Mouse (Mus musculus) limb, embryonic 10.5 days (tissue): Measurements from ENCODE around the gene Tent5b. TPM values are rescaled to one million over a fixed set of nuclear protein-coding genes. Genes with fewer than 3 reads are reported as not detected.

Experiments used
- DNase-seq: peaks from one replicate; pipeline ENCODE4 v3.0.0-alpha.2; 2017; ENCODE audit warnings: low spot score
- H3K27ac ChIP-seq: fragments of 300-500 bp; sonication (generic); 2 replicates; pipeline ENCODE4 v1.5.1; 2016; ENCODE audit warnings: mild to moderate bottlenecking
- H3K27me3 ChIP-seq: fragments of 300-500 bp; sonication (generic); 2 replicates; pipeline ENCODE4 v1.6.1; 2016; ENCODE audit warnings: low read depth, mild to moderate bottlenecking; ENCODE audit not compliant: poor library complexity, severe bottlenecking
- H3K36me3 ChIP-seq: fragments of 300-500 bp; sonication (generic); 2 replicates; pipeline ENCODE4 v1.6.1; 2016; ENCODE audit warnings: mild to moderate bottlenecking, moderate library complexity
- H3K4me1 ChIP-seq: fragments of 300-500 bp; sonication (generic); 2 replicates; pipeline ENCODE4 v1.6.1; 2016
- H3K4me3 ChIP-seq: fragments of 300-500 bp; sonication (generic); 2 replicates; pipeline ENCODE4 v1.5.1; 2016; ENCODE audit warnings: mild to moderate bottlenecking, moderate library complexity
- H3K9me3 ChIP-seq: fragments of 300-500 bp; sonication (generic); replicated peaks from 2 replicates; pipeline ENCODE4 v1.6.1; 2016; ENCODE audit warnings: mild to moderate bottlenecking
- WGBS: fragments of 180-500 bp; shearing (Covaris S2); methylation state at CpG from one replicate; pipeline ENCODE4 v1.1.7; 2016; 5-methylcytosine and 5-hydroxymethylcytosine counted together
- polyA plus RNA-seq: library from polyadenylated mRNA; unstranded; fragments of >200 nt; fragmentation: Nextera tagmentation; extraction: Ambion mirVana; gene quantifications from 2 replicates; pipeline ENCODE4 v1.2.1, GENCODE M21; 2016

Gene Tent5b
- polyA plus RNA-seq: 0.68 and 1.1 TPM in 2 replicates

GRCm38 (mm10) chr4:133479458-133480184 lies at the start of gene Tent5b:
Gene Tent5b (plus strand): TSS chr4:133480132.
- WGBS: 3% methylated on average over 29 of the region's 29 CpGs
- Histone ChIP-seq H3K4me3 (peak within 1 kb of the TSS; percentile 54), H3K9me3 (no peaks in the 10 kb centered on the region), H3K4me1 (peaks cover 30% of the 10 kb centered on the region), H3K27ac (peak within 1 kb of the TSS; percentile 54), H3K36me3 (no peaks in the 10 kb centered on the region), H3K27me3 (peaks cover 80% of the 10 kb centered on the region)
- peak; percentile 99 for DNase-seq

GRCm38 (mm10) chr4:133431508-133431907 lies 48.4 kb upstream of the Tent5b start:
- Histone ChIP-seq H3K27ac (no peak overlapping the region), H3K4me3 (no peak overlapping the region), H3K4me1 (peaks cover 21% of the 10 kb centered on the region), H3K27me3 (no peaks in the 10 kb centered on the region), H3K36me3 (no peaks in the 10 kb centered on the region), H3K9me3 (no peaks in the 10 kb centered on the region)
- WGBS: 90% methylated on average over 6 of the region's 6 CpGs
- no peak for DNase-seq

GRCm38 (mm10) chr4:133432560-133433171 lies 47.3 kb upstream of the Tent5b start:
- no peak for DNase-seq
- Histone ChIP-seq H3K4me1 (peaks cover 13% of the 10 kb centered on the region), H3K27ac (peak overlapping the region; percentile 59), H3K4me3 (peak overlapping the region; percentile 6; the same call in 1 of the 2 replicates), H3K9me3 (no peaks in the 10 kb centered on the region), H3K36me3 (no peaks in the 10 kb centered on the region), H3K27me3 (no peaks in the 10 kb centered on the region)
- 22% methylated on average over 17 of the region's 17 CpGs for whole genome bisulfite sequencing

GRCm38 (mm10) chr4:133435921-133436320 lies 44.0 kb upstream of the Tent5b start:
- no peaks in the 10 kb centered on the region for H3K36me3 ChIP-seq
- H3K27ac ChIP-seq: no peak overlapping the region
- no peaks in the 10 kb centered on the region for H3K9me3 ChIP-seq
- no peaks in the 10 kb centered on the region for H3K27me3 ChIP-seq
- no peak for DNase-seq
- peaks cover 39% of the 10 kb centered on the region for H3K4me1 ChIP-seq
- no peak overlapping the region for H3K4me3 ChIP-seq
- 93% methylated on average over 11 of the region's 11 CpGs for WGBS

- no peaks in the 10 kb centered on the region for H3K9me3 ChIP-seq
- H3K36me3 ChIP-seq: no peaks in the 10 kb centered on the region
- H3K27ac ChIP-seq: peak overlapping the region; percentile 89
- no peaks in the 10 kb centered on the region for H3K27me3 ChIP-seq
- H3K4me3 ChIP-seq: peak overlapping the region; percentile 45
- WGBS: 6% methylated on average over 17 of the region's 17 CpGs
- peak; percentile 80 for DNase-seq
- peaks cover 50% of the 10 kb centered on the region for H3K4me1 ChIP-seq
Observed at GRCm38 (mm10) chr4:133439460-133440376, 40.2 kb upstream of the Tent5b start.

- 3% methylated on average over 6 of the region's 6 CpGs for WGBS
Observed at GRCm38 (mm10) chr4:133440377-133440795, 39.5 kb upstream of the Tent5b start.

GRCm38 (mm10) chr4:133442194-133442593 lies 37.7 kb upstream of the Tent5b start:
- no peaks in the 10 kb centered on the region for H3K27me3 ChIP-seq
- 59% methylated on average over 3 of the region's 3 CpGs for WGBS
- no peaks in the 10 kb centered on the region for H3K9me3 ChIP-seq
- H3K27ac ChIP-seq: peak overlapping the region; percentile 80
- DNase-seq: no peak
- no peak overlapping the region for H3K4me3 ChIP-seq
- H3K4me1 ChIP-seq: peaks cover 50% of the 10 kb centered on the region
- no peaks in the 10 kb centered on the region for H3K36me3 ChIP-seq

More at GRCm38 (mm10) chr4:133440377-133440795, 39.5 kb upstream of the Tent5b start:
- H3K27me3 ChIP-seq: no peaks in the 10 kb centered on the region
- peaks cover 50% of the 10 kb centered on the region for H3K4me1 ChIP-seq
- no peaks in the 10 kb centered on the region for H3K36me3 ChIP-seq
- peak overlapping the region; percentile 45 for H3K4me3 ChIP-seq
- H3K27ac ChIP-seq: peak overlapping the region; percentile 89
- DNase-seq: peak; percentile 65
- H3K9me3 ChIP-seq: no peaks in the 10 kb centered on the region

- no peak for DNase-seq
- H3K36me3 ChIP-seq: no peaks in the 10 kb centered on the region
- peak overlapping the region; percentile 80 for H3K27ac ChIP-seq
- no peaks in the 10 kb centered on the region for H3K9me3 ChIP-seq
- H3K4me1 ChIP-seq: peaks cover 53% of the 10 kb centered on the region
- 73% methylated on average over 5 of the region's 5 CpGs for WGBS
- H3K27me3 ChIP-seq: no peaks in the 10 kb centered on the region
- no peak overlapping the region for H3K4me3 ChIP-seq
Observed at GRCm38 (mm10) chr4:133443085-133443484, 36.8 kb upstream of the Tent5b start.

- Histone ChIP-seq H3K27ac (no peak overlapping the region), H3K4me1 (peaks cover 41% of the 10 kb centered on the region), H3K27me3 (peaks cover 5% of the 10 kb centered on the region; the same call in 1 of the 2 replicates), H3K4me3 (no peak overlapping the region), H3K36me3 (no peaks in the 10 kb centered on the region), H3K9me3 (no peaks in the 10 kb centered on the region)
- 90% methylated on average over 5 of the region's 5 CpGs for WGBS
- DNase-seq: no peak
Observed at GRCm38 (mm10) chr4:133445727-133446126, 34.2 kb upstream of the Tent5b start.

GRCm38 (mm10) chr4:133447366-133447765 lies 32.6 kb upstream of the Tent5b start:
- 61% methylated on average over 5 of the region's 5 CpGs for WGBS
- DNase-seq: no peak

GRCm38 (mm10) chr4:133447967-133448366 lies 32.0 kb upstream of the Tent5b start:
- Histone ChIP-seq H3K36me3 (no peaks in the 10 kb centered on the region), H3K27me3 (peaks cover 5% of the 10 kb centered on the region; the same call in 1 of the 2 replicates), H3K4me1 (peaks cover 28% of the 10 kb centered on the region), H3K4me3 (no peak overlapping the region), H3K9me3 (no peaks in the 10 kb centered on the region), H3K27ac (no peak overlapping the region)
- no peak for DNase-seq
- WGBS: 84% methylated on average over 11 of the region's 11 CpGs

More at GRCm38 (mm10) chr4:133447366-133447765, 32.6 kb upstream of the Tent5b start:
- Histone ChIP-seq H3K27ac (0 out of 2 replicates have a peak overlapping the region, but pooled peaks have one; percentile 0), H3K36me3 (no peaks in the 10 kb centered on the region), H3K27me3 (peaks cover 5% of the 10 kb centered on the region; the same call in 1 of the 2 replicates), H3K9me3 (no peaks in the 10 kb centered on the region), H3K4me3 (no peak overlapping the region), H3K4me1 (peaks cover 31% of the 10 kb centered on the region)

GRCm38 (mm10) chr4:133448708-133449388 lies 31.1 kb upstream of the Tent5b start:
- Histone ChIP-seq H3K27ac (peak overlapping the region; percentile 51), H3K27me3 (peaks cover 5% of the 10 kb centered on the region; the same call in 1 of the 2 replicates), H3K9me3 (no peaks in the 10 kb centered on the region), H3K36me3 (no peaks in the 10 kb centered on the region), H3K4me3 (no peak overlapping the region), H3K4me1 (peaks cover 24% of the 10 kb centered on the region)
- 73% methylated on average over 8 of the region's 8 CpGs for WGBS
- DNase-seq: no peak
